Mouse (Mus musculus) forebrain, embryonic 14.5 days (tissue): ENCODE measurements around the gene Map4k4. TPM values are rescaled to one million over a fixed set of nuclear protein-coding genes. Genes with fewer than 3 reads are reported as not detected.

Source experiments
- ATAC-seq: fragments of 200-750 bp; cut with Nextera tagmentation; 2 replicates; pipeline ENCODE4 v1.8.0; 2017; ENCODE audit warnings: mild to moderate bottlenecking, moderate library complexity
- DNase-seq: peaks from one replicate; pipeline ENCODE4 v3.0.0-alpha.2; 2015; ENCODE audit warnings: low spot score
- H3K27ac ChIP-seq: fragments of 300-500 bp; sonication (generic); 2 replicates; pipeline ENCODE4 v1.5.1; 2014; ENCODE audit warnings: low read depth, mild to moderate bottlenecking, control low read depth, low read length, moderate library complexity
- H3K27me3 ChIP-seq: fragments of 300-500 bp; sonication (generic); replicated peaks from 2 replicates; pipeline ENCODE4 v1.6.1; 2014; ENCODE audit warnings: low read length, control low read depth, mixed read lengths; ENCODE audit not compliant: control insufficient read depth, insufficient read depth
- H3K36me3 ChIP-seq: fragments of 300-500 bp; sonication (generic); 2 replicates; pipeline ENCODE4 v1.6.1; 2014; ENCODE audit warnings: low read length, control low read depth; ENCODE audit not compliant: control insufficient read depth, insufficient read depth
- H3K4me1 ChIP-seq: fragments of 300-500 bp; sonication (generic); 2 replicates; pipeline ENCODE4 v1.6.1; 2014; ENCODE audit warnings: antibody characterized with exemption, low read length, control low read depth; ENCODE audit not compliant: control insufficient read depth, insufficient read depth
- H3K4me2 ChIP-seq: fragments of 300-500 bp; sonication (generic); 2 replicates; pipeline ENCODE4 v1.6.1; 2014; ENCODE audit warnings: mild to moderate bottlenecking, control low read depth, low read length
- H3K4me3 ChIP-seq: fragments of 300-500 bp; sonication (generic); 2 replicates; pipeline ENCODE4 v1.5.1; 2014; ENCODE audit warnings: low read depth, low read length, control low read depth
- H3K9ac ChIP-seq: fragments of 300-500 bp; sonication (generic); 2 replicates; pipeline ENCODE4 v1.6.1; 2014; ENCODE audit warnings: mild to moderate bottlenecking, low read length, control low read depth, moderate library complexity
- H3K9me3 ChIP-seq: fragments of 300-500 bp; sonication (generic); replicated peaks from 2 replicates; pipeline ENCODE4 v1.6.1; 2016; ENCODE audit warnings: low read length, control low read depth, mixed read lengths; ENCODE audit not compliant: control insufficient read depth
- WGBS: fragments of 180-500 bp; shearing (Covaris S2); extraction: QIAGEN DNeasy Blood & Tissue Kit; methylation state at CpG from one replicate; pipeline ENCODE4 v1.1.7; 2014; 5-methylcytosine and 5-hydroxymethylcytosine counted together
- polyA plus RNA-seq: library from polyadenylated mRNA; unstranded; fragments of >200 nt; fragmentation: Nextera tagmentation; extraction: Ambion mirVana; gene quantifications from 2 replicates; pipeline ENCODE4 v1.2.1, GENCODE M21; 2014

Map4k4 gene
- polyA plus RNA-seq, 1 experiment from 2014 or later, result 29.2 TPM

DNA sequence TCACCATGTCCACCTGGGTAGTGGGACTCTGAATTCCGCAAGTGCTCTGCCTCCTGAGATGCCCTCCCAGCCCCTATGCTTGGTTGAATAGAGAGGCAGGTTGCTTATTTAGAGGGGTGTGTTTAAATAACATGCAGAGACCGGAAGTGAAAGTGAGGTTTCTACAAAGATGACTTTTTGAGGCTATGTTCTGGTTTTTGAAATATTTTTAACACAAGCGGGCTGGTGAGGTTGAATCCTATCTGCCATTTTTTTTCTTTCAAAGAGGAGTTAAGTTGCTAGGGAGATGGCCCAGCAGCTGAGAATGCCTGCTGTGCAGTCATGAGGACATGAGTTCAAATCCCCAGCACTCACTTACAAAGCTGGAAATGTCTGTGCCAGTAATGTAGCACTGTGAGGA lies 4.0 kb downstream of the Map4k4 start:
- DNase-seq (no peak), ATAC-seq (no peak)
- no peaks in the 10 kb centered on the region for H3K27me3 ChIP-seq
- WGBS, result 86% methylated on average over 3 of the region's 3 CpGs
- no peak overlapping the region for H3K9ac ChIP-seq
- H3K4me3 ChIP-seq, result no peak overlapping the region
- no peaks in the 10 kb centered on the region for H3K9me3 ChIP-seq
- peaks cover 48% of the 10 kb centered on the region for H3K4me1 ChIP-seq
- H3K4me2 ChIP-seq, result peak overlapping the region; percentile 31
- peaks cover 36% of the 10 kb centered on the region for H3K36me3 ChIP-seq
- H3K27ac ChIP-seq, result no peak overlapping the region

DNA sequence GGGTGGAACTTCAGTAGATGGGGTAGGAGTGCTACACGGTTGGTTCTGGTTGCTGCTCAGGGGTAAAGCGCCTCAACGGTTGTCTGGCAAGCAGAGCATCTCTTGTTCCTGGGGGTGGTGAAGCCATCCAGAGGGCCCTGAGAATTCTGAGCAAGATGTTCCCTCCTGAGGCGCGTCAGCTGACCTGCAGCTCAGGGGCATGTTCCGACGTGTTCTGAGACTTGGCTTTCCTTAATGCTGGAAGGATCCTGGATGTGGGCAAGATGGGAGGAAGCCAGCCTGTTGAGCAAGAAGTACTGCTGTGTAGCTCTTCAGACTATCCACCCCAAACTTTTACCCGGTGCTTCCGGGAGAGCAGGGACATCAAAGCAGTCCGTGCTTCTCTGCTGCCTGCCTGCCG lies 6.2 kb downstream of the Map4k4 start:
- Histone ChIP-seq H3K4me2 (peak overlapping the region; percentile 25), H3K27ac (no peak overlapping the region), H3K9ac (no peak overlapping the region), H3K9me3 (no peaks in the 10 kb centered on the region), H3K27me3 (no peaks in the 10 kb centered on the region), H3K4me1 (peaks cover 44% of the 10 kb centered on the region), H3K4me3 (no peak overlapping the region), H3K36me3 (peaks cover 51% of the 10 kb centered on the region)
- no peak for ATAC-seq
- DNase-seq, result no peak
- WGBS, result 81% methylated on average over 11 of the region's 11 CpGs

DNA sequence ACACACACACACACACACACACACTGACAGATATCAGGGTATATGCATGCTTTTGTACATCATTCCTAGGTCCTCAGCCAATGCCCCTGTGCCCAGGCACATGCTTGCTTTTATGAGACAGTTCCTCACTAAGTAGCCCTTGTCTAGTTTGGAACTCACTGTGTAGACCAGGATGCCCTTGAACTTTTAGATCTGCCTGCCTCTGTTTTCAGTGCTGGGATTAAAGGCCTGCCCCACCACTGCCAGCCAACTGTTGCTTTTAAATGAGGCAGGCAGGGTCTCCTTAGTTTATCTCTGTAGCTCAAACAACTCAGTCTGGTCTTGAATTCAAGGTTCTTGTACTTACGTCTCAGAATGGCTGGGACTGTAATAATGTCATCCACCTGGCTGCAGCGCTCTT lies 8.3 kb downstream of the Map4k4 start:
- Histone ChIP-seq H3K36me3 (peaks cover 50% of the 10 kb centered on the region), H3K4me1 (peaks cover 34% of the 10 kb centered on the region)

DNA sequence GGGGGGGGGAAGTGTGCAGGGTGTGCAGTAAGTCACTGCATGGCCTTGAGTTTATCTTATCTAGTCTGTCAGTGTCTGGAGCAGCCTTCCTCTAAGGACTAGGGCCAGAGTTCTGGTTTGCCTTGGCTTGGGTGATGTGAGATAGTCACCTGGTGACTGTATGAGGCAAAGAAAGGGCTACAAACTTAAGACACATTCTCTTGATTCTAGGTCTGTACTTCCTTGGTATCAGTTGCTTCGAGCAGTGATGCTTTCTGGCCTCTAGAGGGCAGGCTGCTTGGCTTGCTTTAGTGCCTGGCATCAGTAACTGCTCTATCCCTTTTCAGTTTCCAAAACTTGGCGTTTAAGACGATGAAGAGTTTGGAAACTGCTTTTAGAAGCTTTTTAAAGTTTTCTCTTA lies 10.7 kb downstream of the Map4k4 start:
- Histone ChIP-seq H3K4me1 (peaks cover 15% of the 10 kb centered on the region), H3K27me3 (no peaks in the 10 kb centered on the region), H3K9ac (no peak overlapping the region), H3K4me2 (no peak overlapping the region), H3K27ac (no peak overlapping the region), H3K36me3 (peaks cover 51% of the 10 kb centered on the region), H3K9me3 (no peaks in the 10 kb centered on the region), H3K4me3 (no peak overlapping the region)
- ATAC-seq (peak; percentile 30; the same call in 1 of the 2 replicates), DNase-seq (peak; percentile 76)
- 65% methylated on average over 3 of the region's 3 CpGs for WGBS

More for the DNA sequence above, 8.3 kb downstream of the Map4k4 start:
- H3K4me3 ChIP-seq, result no peak overlapping the region
- no peaks in the 10 kb centered on the region for H3K27me3 ChIP-seq
- H3K4me2 ChIP-seq, result no peak overlapping the region
- ATAC-seq (no peak), DNase-seq (no peak)
- no peak overlapping the region for H3K27ac ChIP-seq
- whole genome bisulfite sequencing, result 98% methylated on average over 2 of the region's 2 CpGs
- no peak overlapping the region for H3K9ac ChIP-seq
- H3K9me3 ChIP-seq, result no peaks in the 10 kb centered on the region

DNA sequence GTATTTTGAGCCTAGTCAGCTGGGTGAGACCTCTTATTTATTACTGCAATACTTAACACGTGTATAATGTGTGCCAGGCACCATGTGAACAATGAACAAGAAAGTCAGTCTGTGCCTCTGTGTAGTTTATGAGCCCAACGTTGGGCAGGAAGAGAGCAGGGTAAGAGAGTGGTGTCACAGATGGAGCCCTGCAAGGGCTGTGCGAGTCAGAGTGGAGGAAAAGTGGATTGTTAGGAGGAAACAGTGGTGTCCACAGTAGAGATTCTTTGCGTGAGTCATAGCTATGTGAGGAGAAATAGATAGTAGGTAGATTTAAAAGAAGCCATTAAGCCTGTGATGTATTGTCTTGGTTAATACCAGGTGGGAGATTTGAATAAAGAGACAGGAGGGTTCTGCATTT lies 12.5 kb downstream of the Map4k4 start:
- Histone ChIP-seq H3K27ac (no peak overlapping the region), H3K4me1 (peaks cover 8% of the 10 kb centered on the region), H3K9ac (no peak overlapping the region), H3K36me3 (peaks cover 37% of the 10 kb centered on the region), H3K4me2 (no peak overlapping the region), H3K27me3 (no peaks in the 10 kb centered on the region), H3K4me3 (no peak overlapping the region), H3K9me3 (no peaks in the 10 kb centered on the region)
- DNase-seq (no peak), ATAC-seq (no peak)
- WGBS, result 93% methylated on average over 4 of the region's 4 CpGs

DNA sequence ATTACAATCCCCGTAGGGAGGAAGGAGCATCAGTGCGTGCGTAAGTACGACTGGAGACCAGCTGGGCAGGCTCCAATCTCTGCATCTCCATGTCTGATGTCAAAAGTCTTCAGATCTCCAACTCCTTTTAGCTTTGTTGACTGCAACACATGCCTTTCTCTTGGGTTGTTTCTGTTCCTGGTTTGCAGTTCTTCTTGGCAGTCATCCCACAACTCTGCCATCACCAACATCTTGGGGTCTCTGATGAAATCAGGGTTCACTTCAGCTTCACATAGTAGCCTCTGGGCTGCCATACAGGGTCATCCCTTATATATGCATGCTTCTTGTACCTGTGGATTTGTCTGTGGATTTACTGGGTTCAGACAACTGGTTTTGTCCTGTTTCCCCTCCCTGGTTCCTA lies 15.4 kb downstream of the Map4k4 start:
- H3K27ac ChIP-seq, result no peak overlapping the region
- no peaks in the 10 kb centered on the region for H3K27me3 ChIP-seq
- H3K9ac ChIP-seq, result no peak overlapping the region
- peaks cover 11% of the 10 kb centered on the region for H3K4me1 ChIP-seq
- no peak overlapping the region for H3K4me3 ChIP-seq
- no peak overlapping the region for H3K4me2 ChIP-seq
- DNase-seq (no peak), ATAC-seq (no peak)
- 98% methylated on average over 4 of the region's 4 CpGs for WGBS
- no peaks in the 10 kb centered on the region for H3K9me3 ChIP-seq
- peaks cover 23% of the 10 kb centered on the region for H3K36me3 ChIP-seq

DNA sequence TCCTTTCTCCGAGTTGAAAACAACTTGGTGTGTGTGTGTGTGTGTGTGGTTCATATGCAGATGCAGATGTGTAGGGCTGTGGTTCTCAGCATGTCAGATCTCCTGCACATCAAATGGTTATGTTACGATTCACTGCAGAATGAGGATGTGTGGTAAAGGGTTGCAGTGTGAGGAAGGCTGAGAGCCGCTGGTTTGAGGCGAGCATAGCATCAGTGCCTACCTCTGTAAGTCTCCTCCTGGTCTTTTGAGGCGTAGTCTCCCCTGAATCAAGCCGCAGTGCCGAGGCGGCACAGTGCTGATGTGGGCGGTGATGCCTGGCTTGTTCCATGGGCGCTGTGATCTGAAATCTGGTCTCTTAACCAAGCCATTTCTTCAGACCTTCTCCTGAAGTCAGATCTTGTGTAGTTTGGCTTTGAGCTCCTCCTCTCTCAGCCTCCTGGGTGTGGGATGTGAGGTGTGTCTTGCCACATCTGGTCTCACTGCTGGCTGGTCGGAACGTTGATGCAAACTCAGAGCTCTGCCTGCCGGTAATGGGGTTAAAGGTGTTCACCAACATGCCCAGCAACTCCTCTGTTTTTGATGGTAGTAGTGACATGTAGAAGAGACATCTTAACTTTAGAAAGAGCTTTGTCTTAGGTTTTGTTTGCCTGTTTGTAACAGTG lies 17.3 kb downstream of the Map4k4 start:
- DNase-seq (no peak), ATAC-seq (peak; percentile 21; the same call in 1 of the 2 replicates)
- Histone ChIP-seq H3K9me3 (no peaks in the 10 kb centered on the region), H3K9ac (no peak overlapping the region), H3K4me2 (no peak overlapping the region), H3K4me3 (no peak overlapping the region), H3K27ac (no peak overlapping the region), H3K4me1 (peaks cover 29% of the 10 kb centered on the region), H3K27me3 (no peaks in the 10 kb centered on the region), H3K36me3 (peaks cover 14% of the 10 kb centered on the region)
- 93% methylated on average over 13 of the region's 13 CpGs for WGBS

DNA sequence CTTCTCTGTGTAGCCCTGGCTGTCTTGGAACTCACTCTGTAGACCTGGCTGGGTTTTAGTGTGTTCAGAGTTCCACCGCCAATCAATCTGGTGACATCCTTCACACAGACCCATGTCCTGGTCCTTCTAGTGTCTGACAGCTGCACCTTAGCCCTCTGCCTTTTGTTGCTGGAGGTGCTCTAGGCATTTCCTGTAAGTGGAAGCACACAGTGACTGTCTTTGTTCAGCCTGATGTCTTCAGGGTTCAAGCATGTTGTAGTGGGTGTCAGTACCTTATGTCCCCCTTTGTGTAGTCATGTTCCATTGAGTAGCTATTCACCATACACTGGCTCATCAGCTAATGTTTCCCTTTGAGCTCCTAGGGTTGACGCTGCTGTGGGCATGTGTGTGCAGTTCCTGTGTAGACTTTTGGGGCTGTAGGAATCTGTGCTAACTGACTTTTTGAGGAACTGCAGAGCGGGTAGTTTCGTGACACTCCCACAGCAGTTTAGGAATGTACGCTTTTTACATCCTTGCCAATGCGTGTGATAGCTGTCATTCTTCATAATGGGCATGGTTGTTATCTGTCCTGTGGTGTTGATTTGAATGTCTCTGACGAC lies 17.9 kb downstream of the Map4k4 start:
- ATAC-seq (no peak), DNase-seq (no peak)
- whole genome bisulfite sequencing, result 85% methylated on average over 7 of the region's 7 CpGs
- H3K4me2 ChIP-seq, result no peak overlapping the region
- peaks cover 35% of the 10 kb centered on the region for H3K4me1 ChIP-seq
- peaks cover 14% of the 10 kb centered on the region for H3K36me3 ChIP-seq
- no peak overlapping the region for H3K27ac ChIP-seq
- no peaks in the 10 kb centered on the region for H3K9me3 ChIP-seq
- H3K27me3 ChIP-seq, result no peaks in the 10 kb centered on the region
- no peak overlapping the region for H3K9ac ChIP-seq
- no peak overlapping the region for H3K4me3 ChIP-seq

DNA sequence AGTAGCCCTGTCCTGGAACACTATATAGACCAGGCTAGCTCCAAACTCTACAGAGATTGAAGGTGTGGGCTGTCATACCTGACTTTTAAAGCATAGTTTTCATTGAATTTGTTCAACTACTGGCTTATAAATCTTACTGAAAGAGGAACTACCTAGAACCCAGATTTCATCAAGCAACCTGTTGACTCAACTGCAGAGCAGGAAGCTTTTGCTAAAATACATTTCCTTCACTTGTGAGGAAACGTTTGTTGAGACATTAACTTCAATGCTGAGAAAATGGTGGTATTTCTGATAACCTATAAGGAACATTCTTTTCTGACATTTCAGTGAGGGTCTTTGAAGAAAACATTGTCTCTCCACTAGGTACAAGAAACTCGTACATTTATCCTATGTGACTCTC lies 19.9 kb downstream of the Map4k4 start:
- Histone ChIP-seq H3K27me3 (no peaks in the 10 kb centered on the region), H3K27ac (no peak overlapping the region), H3K9ac (no peak overlapping the region), H3K36me3 (peaks cover 14% of the 10 kb centered on the region; the same call in 1 of the 2 replicates), H3K4me3 (no peak overlapping the region), H3K4me2 (no peak overlapping the region), H3K4me1 (peaks cover 42% of the 10 kb centered on the region), H3K9me3 (no peaks in the 10 kb centered on the region)
- 86% methylated on average over 2 of the region's 2 CpGs for WGBS
- ATAC-seq (no peak), DNase-seq (no peak)
